Mouse (Mus musculus) lung, embryonic 16.5 days (tissue): ENCODE results near the gene Pde8b. TPM values are rescaled to one million over a fixed set of nuclear protein-coding genes. Genes with fewer than 3 reads are reported as not detected.

Source experiments
- ATAC-seq: fragments of 200-750 bp; cut with Nextera tagmentation; 2 replicates; pipeline ENCODE4 v1.8.0; 2017; ENCODE audit warnings: low read depth, mild to moderate bottlenecking, moderate library complexity
- H3K27ac ChIP-seq: fragments of 300-500 bp; sonication (generic); 2 replicates; pipeline ENCODE4 v1.5.1; 2014; ENCODE audit warnings: mild to moderate bottlenecking, control low read depth, low read length
- H3K27me3 ChIP-seq: fragments of 300-500 bp; sonication (generic); 2 replicates; pipeline ENCODE4 v1.6.1; 2014; ENCODE audit warnings: low read depth, low read length, mixed read lengths; ENCODE audit not compliant: control insufficient read depth, insufficient read depth
- H3K36me3 ChIP-seq: fragments of 300-500 bp; sonication (generic); 2 replicates; pipeline ENCODE4 v1.6.1; 2014; ENCODE audit warnings: low read length; ENCODE audit not compliant: control insufficient read depth, insufficient read depth
- H3K4me1 ChIP-seq: fragments of 300-500 bp; sonication (generic); replicated peaks from 2 replicates; pipeline ENCODE4 v1.6.1; 2014; ENCODE audit warnings: low read length, mixed read lengths; ENCODE audit not compliant: control insufficient read depth, insufficient read depth
- H3K4me2 ChIP-seq: fragments of 300-500 bp; sonication (generic); 2 replicates; pipeline ENCODE4 v1.6.1; 2014; ENCODE audit warnings: low read depth, low read length, control low read depth
- H3K4me3 ChIP-seq: fragments of 300-500 bp; sonication (generic); 2 replicates; pipeline ENCODE4 v1.5.1; 2014; ENCODE audit warnings: mild to moderate bottlenecking, low read length, control low read depth
- H3K9ac ChIP-seq: fragments of 300-500 bp; sonication (generic); 2 replicates; pipeline ENCODE4 v1.6.1; 2014; ENCODE audit warnings: low read length, control low read depth
- H3K9me3 ChIP-seq: fragments of 300-500 bp; sonication (generic); 2 replicates; pipeline ENCODE4 v1.6.1; 2016; ENCODE audit warnings: low read length; ENCODE audit not compliant: control insufficient read depth
- WGBS: fragments of 180-500 bp; shearing (Covaris S2); extraction: QIAGEN DNeasy Blood & Tissue Kit; methylation state at CpG from one replicate; pipeline ENCODE4 v1.1.7; 2014; 5-methylcytosine and 5-hydroxymethylcytosine counted together
- polyA plus RNA-seq: library from polyadenylated mRNA; unstranded; fragments of >200 nt; fragmentation: Nextera tagmentation; extraction: Ambion mirVana; gene quantifications from 2 replicates; pipeline ENCODE4 v1.2.1, GENCODE M21; 2015

Gene Pde8b
- polyA plus RNA-seq, 1 experiment from 2014 or later: 9.4 TPM

- ATAC-seq: no peak
- Histone ChIP-seq H3K4me2 (no peak overlapping the region), H3K36me3 (peaks cover 4% of the 10 kb centered on the region; the same call in 1 of the 2 replicates), H3K9ac (no peak overlapping the region), H3K27me3 (no peaks in the 10 kb centered on the region), H3K4me3 (no peak overlapping the region), H3K27ac (no peak overlapping the region), H3K4me1 (no peaks in the 10 kb centered on the region), H3K9me3 (no peaks in the 10 kb centered on the region)
- 66% methylated on average over 6 of the region's 6 CpGs for WGBS
These were observed 217.2 kb downstream of the Pde8b start for GRCm38 (mm10) chr13:95032973-95033372.

GRCm38 (mm10) chr13:95032127-95032831 is 217.9 kb downstream of the Pde8b start:
- no peaks in the 10 kb centered on the region for H3K9me3 ChIP-seq
- no peak overlapping the region for H3K4me3 ChIP-seq
- H3K4me1 ChIP-seq: no peaks in the 10 kb centered on the region
- no peak overlapping the region for H3K9ac ChIP-seq
- no peaks in the 10 kb centered on the region for H3K27me3 ChIP-seq
- H3K4me2 ChIP-seq: no peak overlapping the region
- WGBS: 67% methylated on average over 17 of the region's 17 CpGs
- no peak for ATAC-seq
- peaks cover 7% of the 10 kb centered on the region; the same call in 1 of the 2 replicates for H3K36me3 ChIP-seq
- H3K27ac ChIP-seq: no peak overlapping the region

- WGBS: 82% methylated on average over 6 of the region's 6 CpGs
- no peak overlapping the region for H3K4me3 ChIP-seq
- no peaks in the 10 kb centered on the region for H3K27me3 ChIP-seq
- H3K4me2 ChIP-seq: no peak overlapping the region
- no peaks in the 10 kb centered on the region for H3K9me3 ChIP-seq
- H3K4me1 ChIP-seq: no peaks in the 10 kb centered on the region
- peaks cover 7% of the 10 kb centered on the region; the same call in 1 of the 2 replicates for H3K36me3 ChIP-seq
- H3K9ac ChIP-seq: no peak overlapping the region
- ATAC-seq: no peak
- no peak overlapping the region for H3K27ac ChIP-seq
These were observed 219.3 kb downstream of the Pde8b start for GRCm38 (mm10) chr13:95030828-95031227.

DNA sequence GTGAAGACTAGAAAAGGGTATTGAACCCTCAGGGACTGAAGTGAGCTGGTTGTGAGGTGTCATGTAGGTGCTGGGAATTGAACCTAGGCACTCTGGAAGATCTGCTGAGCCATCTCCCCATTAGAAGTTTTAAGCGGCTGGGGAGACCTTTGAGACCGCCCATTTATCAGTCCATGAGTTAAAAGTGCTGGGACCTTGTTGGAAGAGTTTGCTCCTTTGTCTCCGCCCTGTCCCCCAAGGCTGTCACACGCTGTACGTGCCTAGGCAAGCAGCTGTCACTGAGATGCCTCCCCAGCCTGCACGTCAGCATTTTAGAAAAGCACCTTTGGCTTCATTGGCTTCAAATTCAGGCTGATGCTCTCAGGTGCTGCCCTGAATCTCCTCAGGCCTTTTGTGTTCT is 229.9 kb downstream of the Pde8b start:
- no peaks in the 10 kb centered on the region for H3K27me3 ChIP-seq
- no peaks in the 10 kb centered on the region for H3K9me3 ChIP-seq
- peaks cover 4% of the 10 kb centered on the region; the same call in 1 of the 2 replicates for H3K36me3 ChIP-seq
- H3K4me2 ChIP-seq: no peak overlapping the region
- no peak for ATAC-seq
- 80% methylated on average over 6 of the region's 6 CpGs for WGBS
- H3K27ac ChIP-seq: no peak overlapping the region
- no peaks in the 10 kb centered on the region for H3K4me1 ChIP-seq
- no peak overlapping the region for H3K4me3 ChIP-seq
- no peak overlapping the region for H3K9ac ChIP-seq

GRCm38 (mm10) chr13:95019345-95019744 is 230.8 kb downstream of the Pde8b start:
- no peak overlapping the region for H3K4me3 ChIP-seq
- H3K27me3 ChIP-seq: no peaks in the 10 kb centered on the region
- WGBS: 79% methylated on average over 6 of the region's 6 CpGs
- no peak overlapping the region for H3K4me2 ChIP-seq
- no peaks in the 10 kb centered on the region for H3K9me3 ChIP-seq
- no peaks in the 10 kb centered on the region for H3K4me1 ChIP-seq
- peaks cover 4% of the 10 kb centered on the region; the same call in 1 of the 2 replicates for H3K36me3 ChIP-seq
- no peak overlapping the region for H3K9ac ChIP-seq
- ATAC-seq: no peak
- no peak overlapping the region for H3K27ac ChIP-seq

DNA sequence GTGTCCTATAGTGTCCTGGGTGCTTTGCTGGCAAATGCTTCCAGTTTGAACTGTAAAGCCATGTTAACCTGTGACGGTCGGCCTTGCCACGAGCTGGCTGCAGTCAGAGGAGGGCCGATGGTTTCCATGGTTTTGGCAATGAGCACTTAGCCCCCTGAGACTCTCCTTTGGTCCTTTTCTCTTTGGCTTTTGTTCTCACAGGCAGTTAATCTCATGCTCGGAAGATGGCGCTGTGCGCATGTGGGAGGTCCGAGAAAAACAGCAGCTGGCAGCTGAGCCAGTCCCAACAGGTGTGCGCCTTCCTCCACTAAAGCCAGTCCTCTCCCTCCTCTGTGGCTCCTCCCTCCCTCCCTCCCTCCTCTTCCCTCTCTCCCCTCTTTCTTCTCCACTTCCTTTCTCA is 232.2 kb downstream of the Pde8b start:
- ATAC-seq: peak; percentile 56; the same call in 1 of the 2 replicates
- Histone ChIP-seq H3K27me3 (no peaks in the 10 kb centered on the region), H3K36me3 (peaks cover 4% of the 10 kb centered on the region; the same call in 1 of the 2 replicates), H3K9me3 (no peaks in the 10 kb centered on the region), H3K4me3 (no peak overlapping the region), H3K9ac (no peak overlapping the region), H3K27ac (no peak overlapping the region), H3K4me1 (no peaks in the 10 kb centered on the region), H3K4me2 (no peak overlapping the region)
- WGBS: 7% methylated on average over 9 of the region's 9 CpGs

- Histone ChIP-seq H3K27me3 (no peaks in the 10 kb centered on the region), H3K4me3 (no peak overlapping the region), H3K9me3 (no peaks in the 10 kb centered on the region), H3K9ac (no peak overlapping the region), H3K27ac (no peak overlapping the region), H3K4me2 (no peak overlapping the region), H3K36me3 (peaks cover 4% of the 10 kb centered on the region; the same call in 1 of the 2 replicates), H3K4me1 (no peaks in the 10 kb centered on the region)
- ATAC-seq: no peak
- 82% methylated on average over 6 of the region's 6 CpGs for WGBS
These were observed 232.9 kb downstream of the Pde8b start for GRCm38 (mm10) chr13:95017278-95017677.

DNA sequence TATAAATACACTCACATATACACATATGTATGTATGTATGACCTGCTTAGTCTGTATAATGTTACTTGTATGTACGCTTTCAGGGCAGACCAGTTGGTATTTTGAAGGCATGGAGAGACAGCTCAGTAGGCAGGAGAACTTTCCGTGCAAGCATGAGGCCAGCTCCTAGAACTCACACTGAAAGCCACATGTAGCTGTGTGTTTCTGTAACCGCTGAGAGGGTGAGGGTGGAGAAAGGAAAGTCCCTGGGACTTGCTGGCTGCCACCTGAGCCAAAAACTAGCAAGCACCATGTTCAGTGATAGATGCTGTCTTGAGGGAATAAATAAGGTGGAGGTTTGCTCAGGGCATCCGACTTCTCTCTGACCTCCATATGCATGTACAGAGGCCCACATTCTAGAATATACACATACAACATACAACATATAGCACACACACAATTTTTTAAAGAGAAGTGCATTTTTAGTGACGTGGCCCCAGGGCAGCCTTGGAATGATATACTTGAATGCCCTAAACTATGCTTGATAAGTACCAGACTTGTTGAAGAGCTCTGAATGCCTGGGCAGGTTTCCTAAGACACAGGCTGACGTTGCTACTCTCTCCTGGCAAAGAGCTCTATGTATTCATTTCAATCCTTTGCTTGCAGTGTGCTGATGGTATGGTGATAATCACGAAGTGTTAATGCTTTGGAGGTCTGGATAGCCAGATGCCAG is 238.4 kb downstream of the Pde8b start:
- Histone ChIP-seq H3K9me3 (no peaks in the 10 kb centered on the region), H3K9ac (no peak overlapping the region), H3K27me3 (no peaks in the 10 kb centered on the region), H3K27ac (no peak overlapping the region), H3K4me1 (no peaks in the 10 kb centered on the region), H3K4me3 (no peak overlapping the region), H3K4me2 (no peak overlapping the region), H3K36me3 (peaks cover 4% of the 10 kb centered on the region; the same call in 1 of the 2 replicates)
- WGBS: 86% methylated on average over 7 of the region's 7 CpGs
- ATAC-seq: no peak

DNA sequence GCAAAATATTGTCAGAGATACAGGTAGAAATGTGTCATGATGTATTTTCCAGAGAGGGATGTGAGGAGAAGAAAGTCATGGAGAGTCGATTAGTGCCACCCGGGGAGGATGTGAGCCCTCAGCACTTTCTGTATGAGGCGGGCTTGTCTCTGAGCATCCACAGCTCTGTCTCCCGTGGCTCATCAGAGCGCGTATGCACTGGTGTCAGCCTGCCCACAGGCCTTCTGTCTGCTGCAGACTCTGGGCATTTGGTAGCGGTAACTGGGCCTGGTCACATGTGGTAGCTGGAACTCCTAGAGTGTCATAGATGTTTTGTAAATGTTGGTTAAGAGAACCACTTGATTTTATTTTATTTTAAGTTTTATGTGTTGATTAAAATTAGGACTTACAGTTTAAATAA is 240.9 kb downstream of the Pde8b start:
- Histone ChIP-seq H3K36me3 (peaks cover 4% of the 10 kb centered on the region; the same call in 1 of the 2 replicates), H3K9ac (no peak overlapping the region), H3K4me2 (no peak overlapping the region), H3K4me1 (no peaks in the 10 kb centered on the region), H3K27me3 (no peaks in the 10 kb centered on the region), H3K4me3 (no peak overlapping the region), H3K27ac (no peak overlapping the region), H3K9me3 (no peaks in the 10 kb centered on the region)
- no peak for ATAC-seq
- 87% methylated on average over 7 of the region's 7 CpGs for WGBS
